Mouse (Mus musculus) MEL (cell line): ENCODE results near the gene Vps37b. TPM values are rescaled to one million over a fixed set of nuclear protein-coding genes. Genes with fewer than 3 reads are reported as not detected.

Source experiments
- DNase-seq: peaks from one replicate; pipeline ENCODE4 v3.0.0; 2011; ENCODE audit warnings: low read depth, low spot score
- H3K27ac ChIP-seq: 2 replicates; pipeline ENCODE4 v1.5.1; 2012; ENCODE audit warnings: low read depth, mild to moderate bottlenecking, control low read depth, low read length, moderate library complexity; ENCODE audit not compliant: control insufficient read depth
- H3K27me3 ChIP-seq, 2 experiments: fragments of 150-350 bp in 1 of 2; sonication (generic) in 1 of 2; 2 replicates each; pipeline ENCODE4 v1.6.1; 2012; ENCODE audit warnings: low read length in 2 of 2, mild to moderate bottlenecking in 2 of 2, improper control_type of control experiment in 1 of 2, moderate library complexity in 1 of 2; ENCODE audit not compliant: insufficient read depth in 2 of 2, control insufficient read depth in 1 of 2
- H3K36me3 ChIP-seq, 2 experiments: 2 replicates each; pipeline ENCODE4 v1.6.1; 2012 to 2014; ENCODE audit warnings: low read length in 2 of 2, improper control_type of control experiment in 1 of 2, inconsistent platforms in 1 of 2, mild to moderate bottlenecking in 1 of 2; ENCODE audit not compliant: insufficient read depth in 2 of 2, control insufficient read depth in 1 of 2
- H3K4me1 ChIP-seq, 2 experiments: fragments of 150-350 bp in 1 of 2; sonication (generic) in 1 of 2; 2 replicates each; pipeline ENCODE4 v1.6.1; 2012; ENCODE audit warnings: low read length in 2 of 2, improper control_type of control experiment in 1 of 2, mild to moderate bottlenecking in 1 of 2; ENCODE audit not compliant: insufficient read depth in 2 of 2, control insufficient read depth in 1 of 2
- H3K4me3 ChIP-seq, 2 experiments: fragments of 150-350 bp in 1 of 2; sonication (generic) in 1 of 2; 2 replicates each; pipeline ENCODE4 v1.5.1; 2012; ENCODE audit warnings: low read depth in 2 of 2, low read length in 2 of 2, mild to moderate bottlenecking in 2 of 2, moderate library complexity in 2 of 2, control low read depth in 1 of 2, improper control_type of control experiment in 1 of 2; ENCODE audit not compliant: control insufficient read depth in 1 of 2, insufficient read depth in 1 of 2
- H3K79me2 ChIP-seq: 2 replicates; pipeline ENCODE4 v1.6.1; 2012; ENCODE audit warnings: mild to moderate bottlenecking, low read length, moderate library complexity; ENCODE audit not compliant: control insufficient read depth, poor library complexity, insufficient read depth
- H3K9ac ChIP-seq: 2 replicates; pipeline ENCODE4 v1.6.1; 2012; ENCODE audit warnings: low read depth, mild to moderate bottlenecking, control low read depth, low read length, moderate library complexity; ENCODE audit not compliant: control insufficient read depth, poor library complexity, severe bottlenecking
- H3K9me3 ChIP-seq: fragments of 150-350 bp; sonication (generic); replicated peaks from 2 replicates; pipeline ENCODE4 v1.6.1; 2012; ENCODE audit warnings: mild to moderate bottlenecking, low read length, improper control_type of control experiment, moderate library complexity; ENCODE audit not compliant: insufficient read depth
- BHLHE40 ChIP-seq: IDR thresholded peaks from 2 replicates; pipeline ENCODE4 v1.6.1; 2012; ENCODE audit warnings: low read depth, mild to moderate bottlenecking, inconsistent platforms, low read length, improper control_type of control experiment, borderline replicate concordance
- CHD1 ChIP-seq: IDR thresholded peaks from 2 replicates; pipeline ENCODE4 v1.6.1; 2012; ENCODE audit warnings: low read depth, mild to moderate bottlenecking, inconsistent platforms, low read length, improper control_type of control experiment
- E2F4 ChIP-seq: IDR thresholded peaks from 2 replicates; pipeline ENCODE4 v1.6.1; 2011; ENCODE audit warnings: low read depth, low read length, improper control_type of control experiment, borderline replicate concordance
- ELF1 ChIP-seq: IDR thresholded peaks from 2 replicates; pipeline ENCODE4 v1.6.1; 2014; ENCODE audit warnings: low read depth, mild to moderate bottlenecking, inconsistent platforms, low read length, improper control_type of control experiment, moderate library complexity
- EP300 ChIP-seq, 2 experiments: IDR thresholded peaks; 2 replicates each; pipeline ENCODE4 v1.6.1; 2011; ENCODE audit warnings: improper control_type of control experiment in 2 of 2, low read length in 2 of 2, low read depth in 1 of 2, mild to moderate bottlenecking in 1 of 2
- ETS1 ChIP-seq: IDR thresholded peaks from 2 replicates; pipeline ENCODE4 v1.6.1; 2012; ENCODE audit warnings: low read depth, mild to moderate bottlenecking, inconsistent platforms, low read length, improper control_type of control experiment, moderate library complexity
- GATA1 ChIP-seq: IDR thresholded peaks from 2 replicates; pipeline ENCODE4 v1.6.1; 2011; ENCODE audit warnings: low read depth, low read length, improper control_type of control experiment
- HCFC1 ChIP-seq: IDR thresholded peaks from 2 replicates; pipeline ENCODE4 v1.6.1; 2012; ENCODE audit warnings: low read depth, mild to moderate bottlenecking, inconsistent platforms, low read length, improper control_type of control experiment, moderate library complexity
- KAT2A ChIP-seq: conservative IDR thresholded peaks from 2 replicates; pipeline ENCODE4 v1.6.1; 2012; ENCODE audit warnings: low read depth, low read length, improper control_type of control experiment, inconsistent platforms
- MAFK ChIP-seq: IDR thresholded peaks from 2 replicates; pipeline ENCODE4 v1.6.1; 2011; ENCODE audit warnings: low read depth, mild to moderate bottlenecking, low read length, improper control_type of control experiment, borderline replicate concordance
- MAX ChIP-seq: IDR thresholded peaks from 2 replicates; pipeline ENCODE4 v1.6.1; 2011; ENCODE audit warnings: low read length, improper control_type of control experiment
- MAZ ChIP-seq: IDR thresholded peaks from 2 replicates; pipeline ENCODE4 v1.6.1; 2012; ENCODE audit warnings: low read depth, mild to moderate bottlenecking, inconsistent platforms, low read length, improper control_type of control experiment
- MEF2A ChIP-seq: IDR thresholded peaks from 2 replicates; pipeline ENCODE4 v1.6.1; 2014; ENCODE audit warnings: low read depth, mild to moderate bottlenecking, inconsistent platforms, low read length, improper control_type of control experiment; ENCODE audit not compliant: poor library complexity, insufficient replicate concordance, severe bottlenecking; ENCODE audit errors: extremely low read depth
- MXI1 ChIP-seq: IDR thresholded peaks from 2 replicates; pipeline ENCODE4 v1.6.1; 2011; ENCODE audit warnings: mild to moderate bottlenecking, low read depth, low read length, improper control_type of control experiment
- MYB ChIP-seq: IDR thresholded peaks from 2 replicates; pipeline ENCODE4 v1.6.1; 2011; ENCODE audit warnings: mild to moderate bottlenecking, low read depth, low read length, improper control_type of control experiment
- NELFE ChIP-seq: IDR thresholded peaks from 2 replicates; pipeline ENCODE4 v1.6.1; 2011; ENCODE audit warnings: low read depth, low read length, improper control_type of control experiment
- NRF1 ChIP-seq: IDR thresholded peaks from 2 replicates; pipeline ENCODE4 v1.6.1; 2014; ENCODE audit warnings: low read depth, mild to moderate bottlenecking, inconsistent platforms, low read length, improper control_type of control experiment, moderate library complexity; ENCODE audit not compliant: poor library complexity, insufficient read depth, severe bottlenecking
- POLR2AphosphoS5 ChIP-seq: IDR thresholded peaks from 2 replicates; pipeline ENCODE4 v1.6.1; 2012; ENCODE audit warnings: low read depth, borderline replicate concordance, mild to moderate bottlenecking, inconsistent platforms, low read length, moderate library complexity, mixed read lengths
- SIN3A ChIP-seq: IDR thresholded peaks from 2 replicates; pipeline ENCODE4 v1.6.1; 2012; ENCODE audit warnings: low read length, improper control_type of control experiment, inconsistent platforms
- SMC3 ChIP-seq: IDR thresholded peaks from 2 replicates; pipeline ENCODE4 v1.6.1; 2011; ENCODE audit warnings: low read depth, low read length, improper control_type of control experiment
- TAL1 ChIP-seq: IDR thresholded peaks from 2 replicates; pipeline ENCODE4 v1.6.1; 2012; ENCODE audit warnings: mild to moderate bottlenecking, inconsistent platforms, low read length, moderate library complexity, mixed read lengths
- TBP ChIP-seq: IDR thresholded peaks from 2 replicates; pipeline ENCODE4 v1.8.0; 2011; ENCODE audit warnings: low read depth, low read length, improper control_type of control experiment
- TCF12 ChIP-seq: IDR thresholded peaks from 2 replicates; pipeline ENCODE4 v1.6.1; 2014; ENCODE audit warnings: low read depth, mild to moderate bottlenecking, inconsistent platforms, low read length, improper control_type of control experiment, moderate library complexity
- USF2 ChIP-seq, 2 experiments: IDR thresholded peaks; 2 replicates each; pipeline ENCODE4 v1.6.1; 2011 to 2012; ENCODE audit warnings: improper control_type of control experiment in 2 of 2, low read length in 2 of 2, borderline replicate concordance in 1 of 2, inconsistent platforms in 1 of 2, low read depth in 1 of 2, mild to moderate bottlenecking in 1 of 2; ENCODE audit not compliant: insufficient read depth in 1 of 2
- ZC3H11A ChIP-seq: IDR thresholded peaks from 2 replicates; pipeline ENCODE4 v1.6.1; 2012; ENCODE audit warnings: low read depth, mild to moderate bottlenecking, inconsistent platforms, low read length, improper control_type of control experiment
- ZKSCAN1 ChIP-seq: IDR thresholded peaks from 2 replicates; pipeline ENCODE4 v1.6.1; 2012; ENCODE audit warnings: low read depth, mild to moderate bottlenecking, inconsistent platforms, low read length, improper control_type of control experiment, moderate library complexity
- polyA plus RNA-seq, 2 experiments: library from polyadenylated mRNA; stranded (reverse) in 1 of 2; unstranded in 1 of 2; fragments of >175 nt in 1 of 2; fragments of >200 nt in 1 of 2; gene quantifications; 2 replicates each; pipeline versions ENCODE4 v1.2.1 to v1.2.4; 2012; ENCODE audit warnings: low replicate concordance in 2 of 2, low read depth in 1 of 2; ENCODE audit not compliant: insufficient read length in 2 of 2, insufficient read depth in 1 of 2, missing spikeins in 1 of 2
- total RNA-seq: library from RNA; depleted of rRNA; stranded (reverse); fragments of 300-350 nt; gene quantifications from 2 replicates; pipeline ENCODE4 v1.2.3, GENCODE M21; 2012

Gene Vps37b
- total and polyA plus RNA-seq, 3 experiments: 28.6 to 66.0 TPM; not detected in 1

GRCm38 (mm10) chr5:124011927-124012326 lies 20.1 kb downstream of the Vps37b start:
- Histone ChIP-seq H3K9ac (no peak overlapping the region), H3K27me3 (no peaks in the 10 kb centered on the region), H3K4me1 (peaks cover 7 to 43% of the 10 kb centered on the region in 2 experiments), H3K9me3 (no peaks in the 10 kb centered on the region), H3K4me3 (no peak overlapping the region), H3K27ac (0 out of 2 replicates have a peak overlapping the region, but pooled peaks have one; percentile 0), H3K36me3 (peaks cover 6 to 36% of the 10 kb centered on the region in 2 experiments), H3K79me2 (peaks cover 56% of the 10 kb centered on the region)
- TF ChIP-seq BHLHE40: no peak
- TF ChIP-seq HCFC1: no peak
- no peak for TF ChIP-seq NRF1
- no peak for TF ChIP-seq GATA1
- TF ChIP-seq MAX: no peak
- no peak for TF ChIP-seq MAFK
- no peak for TF ChIP-seq KAT2A
- TF ChIP-seq CHD1: no peak
- no peak for TF ChIP-seq USF2 (IDR thresholded peaks at IDR 0.05; ENCODE audit: borderline replicate concordance in 1 of 2, insufficient read depth in 1 of 2, low read depth in 1 of 2, low read length in 2 of 2)
- TF ChIP-seq MAZ: no peak
- no peak for TF ChIP-seq MXI1
- TF ChIP-seq ETS1: no peak
- no peak for TF ChIP-seq ZKSCAN1
- TF ChIP-seq NELFE: no peak
- no peak for TF ChIP-seq SIN3A
- TF ChIP-seq POLR2AphosphoS5: no peak
- TF ChIP-seq TBP: no peak
- no peak for TF ChIP-seq E2F4
- DNase-seq: no peak

GRCm38 (mm10) chr5:124010910-124011655 lies 21.0 kb downstream of the Vps37b start:
- peak overlapping the region; percentile 40; the same call in 1 of the 2 replicates for H3K27ac ChIP-seq

More at GRCm38 (mm10) chr5:124010910-124011655, 21.0 kb downstream of the Vps37b start:
- peaks cover 6 to 33% of the 10 kb centered on the region in 2 experiments for H3K36me3 ChIP-seq
- no peaks in the 10 kb centered on the region for H3K27me3 ChIP-seq
- peaks cover 7 to 36% of the 10 kb centered on the region in 2 experiments for H3K4me1 ChIP-seq
- no peak overlapping the region for H3K4me3 ChIP-seq
- DNase-seq: peak; percentile 75
- peaks cover 47% of the 10 kb centered on the region for H3K79me2 ChIP-seq
- H3K9me3 ChIP-seq: no peaks in the 10 kb centered on the region
- peak; percentile 39; the same call in 1 of the 2 replicates for TF ChIP-seq GATA1
- no peak for TF ChIP-seq MEF2A
- peak; percentile 59 for TF ChIP-seq TCF12
- TF ChIP-seq SMC3: no peak
- TF ChIP-seq KAT2A: no peak
- TF ChIP-seq MYB: no peak
- no peak for TF ChIP-seq CHD1
- TF ChIP-seq TBP: no peak
- TF ChIP-seq ZC3H11A: no peak
- no peak for TF ChIP-seq MXI1
- TF ChIP-seq EP300 (IDR thresholded peaks at IDR 0.05; ENCODE audit: low read depth in 1 of 2, low read length in 2 of 2): peak; percentile 58 to 80
- TF ChIP-seq ELF1: no peak
- peak; percentile 38; the same call in 1 of the 2 replicates for TF ChIP-seq ETS1
- peak; percentile 76 for TF ChIP-seq TAL1
- no peak for TF ChIP-seq MAFK
- no peak for TF ChIP-seq POLR2AphosphoS5
- H3K9ac ChIP-seq: no peak overlapping the region
